Mouse (Mus musculus): ENCODE data around the gene Antxr2.
A peak's percentile ranks its signal among the peaks of the same experiment; 100 is the strongest.

Gene Antxr2

DNA sequence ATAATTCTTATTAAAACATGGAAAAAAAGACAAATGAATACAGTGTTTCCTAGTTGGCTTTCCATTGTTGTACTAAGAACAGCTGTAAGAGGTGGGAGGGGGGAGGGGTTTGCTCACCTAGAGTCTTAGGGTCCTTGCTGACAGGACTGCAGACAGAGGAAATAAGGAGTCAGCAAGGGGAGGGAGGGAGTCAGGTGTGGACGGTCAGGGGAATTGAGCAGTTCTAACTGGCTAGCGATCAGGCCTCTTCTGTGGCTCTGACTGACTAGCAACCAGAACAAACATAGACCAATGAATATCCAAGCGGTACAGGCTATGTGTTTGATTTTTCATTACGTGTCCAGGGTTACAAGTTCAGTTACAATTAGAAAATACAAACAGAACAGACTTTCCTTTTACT, 35.0 kb downstream of the Antxr2 start:
- DNase-seq (ENCODE audit: low spot score in 2 of 2): no peak

GRCm38 (mm10) chr5:97986656-97987294, 44.1 kb downstream of the Antxr2 start:
- no peak for DNase-seq (ENCODE audit: low spot score in 2 of 2)

- DNase-seq (ENCODE audit: low spot score in 2 of 2): no peak
Measured at GRCm38 (mm10) chr5:97983375-97983774, 47.5 kb downstream of the Antxr2 start.

- no peak for DNase-seq (ENCODE audit: low spot score in 2 of 2)
Measured at GRCm38 (mm10) chr5:97980472-97980871, 50.4 kb downstream of the Antxr2 start.

DNA sequence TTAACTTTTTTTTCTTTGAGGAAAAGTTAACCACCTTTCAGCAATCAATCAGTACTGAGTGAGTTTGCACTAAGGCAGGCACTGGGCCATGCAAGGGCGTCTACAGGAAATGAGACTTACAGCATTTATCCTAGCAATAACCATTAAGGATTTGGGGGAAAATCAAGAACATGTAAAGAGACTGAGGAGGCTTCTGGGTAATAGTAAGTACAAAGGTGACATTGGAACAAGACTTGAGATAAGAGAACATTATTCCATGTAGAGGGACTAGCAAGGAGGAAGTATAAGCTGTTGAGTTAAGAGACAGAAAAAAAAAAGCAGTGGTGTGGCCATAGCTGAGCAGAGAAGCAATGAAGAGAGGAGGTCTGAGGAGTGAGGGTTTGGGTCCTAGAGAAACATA, 57.5 kb downstream of the Antxr2 start:
- no peak for DNase-seq (ENCODE audit: low spot score in 2 of 2)

DNA sequence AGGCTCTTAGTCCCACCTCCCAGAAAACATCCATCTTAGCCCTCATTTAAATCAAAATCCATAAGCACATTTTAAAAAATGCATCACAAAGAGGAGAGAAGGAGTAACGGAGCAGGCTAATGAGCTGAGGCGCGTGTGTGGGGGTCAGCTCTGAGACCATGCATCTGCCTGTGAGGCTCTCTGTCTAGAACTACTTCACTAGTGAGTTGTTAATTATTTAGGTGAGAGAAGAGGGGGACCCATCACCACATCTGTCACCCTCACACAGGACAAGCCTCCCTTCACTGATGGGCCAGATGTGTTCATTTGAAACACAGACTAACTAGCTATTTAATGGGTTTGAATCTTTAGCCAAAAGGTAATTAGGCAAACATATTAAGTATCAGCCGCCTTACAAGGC, 58.8 kb downstream of the Antxr2 start:
- DNase-seq (ENCODE audit: low spot score in 2 of 2): no peak

DNA sequence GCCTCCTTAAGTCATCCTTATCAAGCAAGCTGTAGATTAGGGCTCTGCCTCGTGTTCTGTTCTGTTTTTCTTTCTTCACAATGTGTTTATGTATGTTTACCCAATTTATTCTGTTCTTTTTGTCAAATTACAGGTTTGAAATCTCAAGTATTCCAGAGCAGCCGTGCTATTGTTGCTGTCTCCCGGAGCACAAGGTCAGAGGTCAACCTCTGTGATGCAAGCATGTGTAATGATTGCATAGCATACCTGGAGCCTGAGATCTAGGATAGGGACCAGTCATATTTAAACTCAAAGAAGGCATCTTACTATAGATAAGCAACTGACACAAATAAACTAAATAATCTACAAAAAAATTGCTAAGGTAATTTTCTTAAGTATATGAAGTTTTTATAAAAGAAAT, 59.6 kb downstream of the Antxr2 start:
- DNase-seq (ENCODE audit: low spot score in 2 of 2): no peak

- no peak for DNase-seq (ENCODE audit: low spot score in 2 of 2)
Measured at GRCm38 (mm10) chr5:97967044-97967443, 63.8 kb downstream of the Antxr2 start.

GRCm38 (mm10) chr5:97966101-97966500, 64.7 kb downstream of the Antxr2 start:
- DNase-seq (ENCODE audit: low spot score in 2 of 2): no peak

GRCm38 (mm10) chr5:97964444-97964843, 66.4 kb downstream of the Antxr2 start:
- no peak for DNase-seq (ENCODE audit: low spot score in 2 of 2)

DNA sequence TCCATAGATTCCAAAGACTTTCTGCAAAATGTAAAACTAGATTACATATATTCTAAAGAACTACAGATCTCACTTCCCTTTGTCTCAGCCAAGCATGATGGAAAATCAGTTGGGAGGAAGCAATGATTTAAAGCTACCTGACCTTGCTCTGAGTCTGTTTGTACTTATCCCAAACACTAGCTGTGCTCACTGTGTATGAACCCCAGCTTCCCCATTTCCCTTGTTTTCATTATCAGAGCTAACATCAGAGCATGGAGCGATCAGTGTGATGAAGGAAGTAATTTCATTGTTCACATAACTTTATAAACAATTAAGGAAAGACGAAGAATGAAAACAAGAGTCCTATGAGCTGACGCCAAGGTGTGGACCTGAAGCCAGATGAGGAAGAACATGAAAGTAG, 68.3 kb downstream of the Antxr2 start:
- DNase-seq (ENCODE audit: low spot score in 2 of 2): no peak

- no peak for DNase-seq (ENCODE audit: low spot score in 2 of 2)
Measured at GRCm38 (mm10) chr5:97961786-97962185, 69.1 kb downstream of the Antxr2 start.

GRCm38 (mm10) chr5:97959651-97960050, 71.2 kb downstream of the Antxr2 start:
- no peak for DNase-seq (ENCODE audit: low spot score in 2 of 2)

DNA sequence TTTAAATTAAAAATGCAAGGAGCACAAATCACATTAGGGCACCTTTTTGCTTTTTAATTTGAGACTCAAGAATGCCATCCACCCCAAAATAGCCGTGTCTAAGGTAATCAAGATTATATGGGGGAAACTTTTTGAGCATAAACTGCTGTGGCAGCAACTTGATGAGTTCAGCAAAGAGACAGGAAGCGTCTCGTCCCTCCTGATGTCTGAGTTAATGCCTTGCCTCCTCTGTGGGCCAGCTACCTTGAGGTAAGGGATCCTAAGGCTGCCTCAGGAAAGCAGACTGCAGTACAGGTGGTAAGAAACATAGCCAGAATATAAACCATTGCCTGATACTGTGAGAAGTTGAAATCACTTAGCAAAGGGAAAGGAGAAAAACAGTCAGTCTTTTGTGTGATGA, 71.8 kb downstream of the Antxr2 start:
- DNase-seq (ENCODE audit: low spot score in 2 of 2): no peak

DNA sequence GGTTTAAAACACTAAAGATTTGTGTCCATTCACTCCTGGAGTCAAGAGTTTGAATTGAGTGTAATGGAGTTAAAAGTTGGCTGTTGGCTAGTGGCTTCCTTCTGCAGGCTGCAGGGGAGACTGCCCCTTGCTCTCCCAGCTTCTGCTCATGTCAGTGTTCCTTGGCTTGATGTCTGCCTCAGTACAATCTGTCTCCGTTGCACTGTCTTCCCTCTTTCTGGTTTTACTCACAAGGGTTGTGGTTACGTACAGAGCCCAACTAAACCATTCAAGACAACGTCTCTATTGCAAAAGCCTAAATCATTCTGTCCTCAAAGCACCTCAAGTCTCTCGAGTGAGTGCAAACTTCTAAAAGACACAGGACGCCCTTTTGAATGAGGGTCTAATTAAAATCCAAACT, 73.3 kb downstream of the Antxr2 start:
- DNase-seq (ENCODE audit: low spot score in 2 of 2): no peak

DNA sequence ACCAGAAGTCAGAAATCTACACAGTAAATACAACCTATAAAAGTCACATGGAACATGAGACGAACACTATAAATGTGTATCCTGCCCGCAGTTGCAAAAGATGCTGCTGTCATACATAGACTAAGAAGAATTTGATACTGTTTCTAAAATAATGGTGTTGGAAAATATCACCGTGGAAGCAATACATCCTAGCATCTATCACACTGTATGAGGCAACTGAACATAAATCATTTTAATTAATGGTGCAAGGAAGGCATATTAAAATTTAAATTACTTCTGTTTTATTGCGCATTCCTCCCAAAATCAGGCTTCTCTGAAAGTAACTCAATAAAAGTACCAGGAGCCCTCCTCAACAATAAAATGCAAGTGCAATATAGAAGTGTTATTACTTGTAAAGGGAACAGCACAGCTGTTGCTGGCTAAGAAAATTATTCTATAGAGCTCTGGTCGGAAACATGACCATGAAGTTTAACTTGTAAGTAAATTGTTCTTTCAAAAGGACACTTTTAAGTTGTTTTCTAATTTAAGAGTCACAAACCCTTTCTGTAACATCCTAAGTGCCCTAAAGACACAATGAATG, 76.6 kb downstream of the Antxr2 start:
- DNase-seq (ENCODE audit: low spot score in 2 of 2): no peak

DNA sequence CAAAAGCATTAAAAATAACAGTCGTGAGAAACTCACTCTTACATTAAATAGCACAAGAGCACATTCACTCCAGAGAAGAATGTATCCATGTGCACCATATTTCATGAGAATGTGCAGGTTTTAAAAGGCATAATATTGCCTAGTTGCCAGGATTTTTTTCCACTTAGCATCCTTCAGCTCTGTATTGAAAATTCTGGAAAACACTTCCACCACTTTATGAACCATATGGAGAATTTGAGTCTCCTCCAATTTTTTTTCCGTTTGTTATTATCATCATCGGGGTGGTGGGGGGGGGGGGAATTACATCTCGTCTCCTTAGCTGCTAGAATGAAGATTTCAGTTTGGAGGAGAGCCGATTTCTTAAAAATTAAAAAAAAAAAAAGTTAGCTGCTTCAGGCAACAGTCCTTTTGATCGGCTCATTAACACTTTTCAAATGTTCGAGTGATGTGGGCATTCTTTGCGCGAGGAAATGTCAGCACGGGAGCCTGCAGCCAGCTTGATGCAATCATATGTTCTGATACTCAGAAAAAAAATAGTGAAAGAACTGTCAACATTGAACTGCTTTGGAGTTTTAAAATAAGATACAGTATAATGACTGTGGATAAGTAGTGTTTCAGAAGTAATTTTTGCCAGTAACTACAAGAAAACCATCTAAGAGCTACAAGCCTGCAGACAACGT, 77.5 kb downstream of the Antxr2 start:
- no peak for DNase-seq (ENCODE audit: low spot score in 2 of 2)

GRCm38 (mm10) chr5:97947261-97947660, 83.6 kb downstream of the Antxr2 start:
- DNase-seq (ENCODE audit: low spot score in 2 of 2): no peak

DNA sequence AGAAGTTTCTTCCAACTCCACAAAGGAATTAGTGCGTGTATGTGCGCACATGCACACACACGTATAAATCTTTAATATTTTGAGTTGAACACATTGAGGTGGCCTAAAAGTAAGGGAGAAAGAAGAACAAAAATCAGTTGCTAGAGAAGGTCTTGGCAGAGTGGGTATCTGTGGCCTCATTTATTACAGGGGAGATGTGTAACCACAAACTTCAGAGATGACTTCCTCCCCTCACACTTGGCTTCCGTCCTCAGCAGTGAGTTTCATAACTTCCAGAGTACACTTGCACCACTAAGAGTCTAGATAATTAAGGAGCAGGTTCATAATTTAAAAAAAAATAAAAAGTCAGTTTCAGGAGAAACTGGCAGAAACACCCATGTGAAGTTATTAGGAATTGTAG, 84.6 kb downstream of the Antxr2 start:
- DNase-seq (ENCODE audit: low spot score in 2 of 2): no peak

DNA sequence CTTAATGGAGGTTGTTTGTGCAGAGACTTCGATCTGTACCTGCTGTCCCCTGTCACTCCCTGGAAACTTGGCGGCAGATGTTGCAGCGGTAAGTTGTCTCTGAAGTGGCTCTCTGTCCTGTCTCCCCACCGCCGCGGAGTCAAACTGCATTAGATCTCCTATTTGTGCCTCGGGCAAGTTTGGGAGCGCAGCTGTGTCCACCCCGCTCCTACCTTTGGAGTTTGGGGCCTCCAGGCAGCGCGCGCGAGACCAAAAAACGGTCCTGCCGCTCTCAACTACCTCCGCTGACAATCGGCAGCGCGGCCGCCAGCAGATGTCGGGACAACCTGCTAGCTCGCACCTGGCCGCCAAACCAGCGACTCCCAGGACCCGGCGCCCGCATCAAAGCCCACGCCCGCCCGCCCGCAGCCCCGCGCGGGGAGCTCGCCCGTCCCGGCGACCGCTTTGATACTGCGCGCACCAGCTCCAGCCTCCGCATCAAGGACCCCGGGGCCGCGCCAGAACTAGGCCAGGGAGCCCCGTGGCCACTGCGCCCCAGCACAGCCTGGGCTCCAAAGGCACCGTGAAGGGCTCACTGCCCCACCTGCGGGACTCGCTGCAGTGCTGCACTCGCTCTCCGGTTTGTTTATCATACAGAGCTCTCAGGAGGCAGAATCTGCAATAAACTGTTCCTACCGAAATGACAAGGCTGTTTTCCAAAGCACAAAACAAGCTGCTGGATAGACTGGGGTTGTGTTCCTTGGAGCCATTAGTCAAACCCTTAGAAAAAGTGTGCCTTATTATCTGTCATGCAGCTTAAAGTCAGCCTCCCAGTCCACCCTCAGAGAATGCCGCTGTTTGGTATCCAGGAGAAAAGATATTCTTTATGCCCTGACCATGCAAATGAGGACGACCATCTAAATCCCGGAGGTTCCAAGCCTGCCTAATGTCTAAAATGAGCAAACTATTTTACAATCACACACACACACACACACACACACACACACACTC, 95.4 kb downstream of the Antxr2 start:
- DNase-seq (ENCODE audit: low spot score in 2 of 2): peak in 1 of 2 experiments; percentile 13

DNA sequence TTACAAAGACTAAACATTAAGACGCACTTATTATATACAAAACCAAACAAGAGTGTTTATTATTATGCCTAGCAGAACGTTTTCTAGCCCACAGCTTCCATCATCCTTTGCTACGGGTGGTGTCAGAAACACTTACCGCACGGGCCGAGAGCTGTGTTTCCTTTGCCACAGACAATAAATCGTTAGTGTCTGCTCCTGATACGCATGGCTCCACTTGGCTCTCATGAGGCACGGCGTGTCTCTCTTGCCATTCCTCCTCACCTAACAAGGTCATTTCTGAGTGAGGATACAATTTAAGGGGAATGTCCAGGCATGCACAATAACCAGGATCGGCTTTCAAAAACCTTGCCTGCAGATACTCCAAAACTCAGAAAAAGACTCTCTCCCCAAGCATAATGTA, 113.2 kb downstream of the Antxr2 start:
- DNase-seq (ENCODE audit: low spot score in 2 of 2): no peak

DNA sequence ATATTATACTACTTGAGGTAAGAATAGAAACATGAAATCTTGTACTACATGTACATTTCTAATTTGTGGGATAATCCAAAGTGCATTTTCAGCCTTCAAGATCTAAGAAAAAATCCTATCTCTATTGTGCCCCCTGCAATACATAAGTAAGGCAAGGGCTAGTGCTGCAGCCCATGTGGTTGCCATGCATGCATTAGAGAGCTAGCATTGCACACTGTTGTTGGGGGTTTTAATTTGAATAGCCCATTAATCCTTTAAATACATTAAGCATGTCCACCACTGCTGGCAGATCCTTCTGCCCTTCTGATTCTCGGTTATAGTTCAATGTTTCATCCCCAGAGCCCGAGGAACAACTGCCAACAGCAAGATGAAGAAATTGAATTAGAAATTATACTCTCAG, 116.0 kb downstream of the Antxr2 start:
- no peak for DNase-seq (ENCODE audit: low spot score in 2 of 2)

Data from spleen, postnatal 14 days (tissue).